Mouse (Mus musculus): ENCODE results near the gene Dnm2.

DNA sequence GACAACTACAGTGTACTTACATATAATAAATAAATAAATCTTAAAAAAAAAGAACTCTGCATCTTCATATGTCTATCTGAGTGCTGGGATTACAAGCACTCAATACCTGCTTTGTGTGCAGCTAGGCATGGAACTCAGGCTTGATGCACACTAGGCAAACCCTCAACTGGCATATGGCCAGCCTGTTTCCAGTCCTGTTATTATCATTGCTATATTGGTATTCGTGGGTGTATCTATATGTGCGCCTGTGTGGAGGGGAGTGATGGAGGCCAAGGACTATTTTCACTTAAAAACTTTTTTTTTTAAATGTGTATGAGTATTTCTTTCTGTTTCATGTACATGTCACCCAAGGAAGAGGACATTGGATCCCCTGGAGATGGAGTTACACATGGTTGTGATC is 9.7 kb downstream of the Dnm2 start:
- TF ChIP-seq CTCF (IDR thresholded peaks at IDR 0.05; ENCODE audit: low read depth, low read length) (no peak), POLR2A (IDR thresholded peaks at IDR 0.05; ENCODE audit: extremely low read depth, insufficient read depth, low read length) (no peak)

Measured in liver, adult 2 months (tissue).